Comparison of ENCODE assay signal across 17 mouse cellular contexts in the genomic region with DNA sequence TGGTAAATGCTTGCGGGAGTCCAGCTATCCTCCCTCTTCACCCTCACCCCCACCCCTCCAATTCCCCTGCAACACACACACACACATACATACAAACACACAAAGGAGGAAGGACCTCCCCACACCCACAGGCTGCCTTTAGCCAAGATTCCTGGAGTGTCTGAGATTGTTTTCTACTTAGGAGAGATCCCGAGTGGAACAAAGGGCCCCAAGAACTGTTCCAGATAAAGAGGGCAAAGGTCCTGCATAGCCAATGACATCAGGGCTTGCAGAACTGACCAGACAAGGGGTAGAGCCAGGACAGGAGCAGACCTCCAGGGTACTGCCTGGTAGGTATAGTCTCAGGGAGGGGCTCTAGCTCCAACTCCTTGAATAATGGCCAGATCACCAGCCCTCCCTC. TPM values are rescaled to one million over a fixed set of nuclear protein-coding genes. Genes with fewer than 3 reads are reported as not detected.
DNase-seq lines count a peak whose midpoint lies in the region; ATAC-seq and TF ChIP-seq lines count a peak whose summit lies in the region.
"Had no signal": no experiment of that assay in that cellular context is flagged by ENCODE, and none has a peak within 500 bp of the region (broad histone marks: within the 10 kb centered on the region; RNA-seq: fewer than 3 reads in every experiment).

No protein-coding gene starts in this region.

- TF ChIP-seq CTCF in lung, postnatal 0 days (IDR thresholded peaks at IDR 0.05): no peak
- no peak for TF ChIP-seq CTCF in lung, adult 2 months (IDR thresholded peaks at IDR 0.05; ENCODE audit: insufficient read depth, low read length)
- no peak for TF ChIP-seq CTCF in embryonic fibroblast, embryonic 13.5 days (IDR thresholded peaks at IDR 0.05; ENCODE audit: borderline replicate concordance, insufficient read depth, low read length)

- no peaks in the 10 kb centered on the region for H3K9me3 ChIP-seq in heart, embryonic 10.5 days
- H3K9me3 ChIP-seq in lung, postnatal 0 days (ENCODE audit: low read length): no peaks in the 10 kb centered on the region
- H3K9me3 ChIP-seq: forebrain, embryonic 15.5 days; G1E; hindbrain, embryonic 12.5 days; liver, embryonic 13.5 days; megakaryocyte, embryonic 14.5 days had no signal

- TF ChIP-seq EP300 in lung, postnatal 0 days (IDR thresholded peaks at IDR 0.05): no peak

- WGBS in heart, embryonic 10.5 days: 23% methylated on average over 2 of the region's 2 CpGs
- 34% methylated on average over 2 of the region's 2 CpGs for WGBS in lung, postnatal 0 days
- 34% methylated on average over 2 of the region's 2 CpGs for WGBS in lung, adult 2 months

- DNase-seq in heart, embryonic 10.5 days (ENCODE audit: low spot score): no peak
- DNase-seq in heart, adult 8-10 months (ENCODE audit: low spot score): no peak
- no peak for DNase-seq in lung, postnatal 0 days (ENCODE audit: low spot score)
- no peak for DNase-seq in lung, adult 2 months
- peak; percentile 19 for DNase-seq in lung, postnatal 25 days (ENCODE audit: low spot score)
- no peak for DNase-seq in thymus, postnatal 36 days
- DNase-seq in testis, postnatal 14 days (ENCODE audit: low spot score): no peak
- DNase-seq: cerebellum, adult 8-10 months; layer of hippocampus, adult 9-11 months; liver, embryonic 13.5 days; right cerebral cortex, adult 18-20 months had no signal

- no peak overlapping the region for H3K9ac ChIP-seq in lung, postnatal 0 days (replicated peaks; ENCODE audit: low read depth)
- H3K9ac ChIP-seq: forebrain, embryonic 15.5 days; hindbrain, embryonic 12.5 days; liver, embryonic 13.5 days had no signal

- ATAC-seq in lung, postnatal 0 days: peak; percentile 33
- ATAC-seq: forebrain, embryonic 15.5 days had no signal

- no peak overlapping the region for H3K4me2 ChIP-seq in lung, postnatal 0 days (replicated peaks; ENCODE audit: low read depth, low read length)
- H3K4me2 ChIP-seq: forebrain, embryonic 15.5 days; hindbrain, embryonic 12.5 days; liver, embryonic 13.5 days had no signal

- H3K27me3 ChIP-seq in heart, embryonic 10.5 days (ENCODE audit: insufficient read depth, poor library complexity, severe bottlenecking): peaks cover 45% of the 10 kb centered on the region
- no peaks in the 10 kb centered on the region for H3K27me3 ChIP-seq in lung, postnatal 0 days (replicated peaks; ENCODE audit: insufficient read depth, low read length)
- H3K27me3 ChIP-seq: forebrain, embryonic 15.5 days had no signal

- H3K4me1 ChIP-seq in heart, embryonic 10.5 days: peaks cover 27% of the 10 kb centered on the region
- no peaks in the 10 kb centered on the region for H3K4me1 ChIP-seq in lung, postnatal 0 days (ENCODE audit: insufficient read depth, low read depth, low read length)
- H3K4me1 ChIP-seq in lung, adult 2 months (ENCODE audit: control insufficient read depth, insufficient read depth, low read length): no peaks in the 10 kb centered on the region
- 0 out of 2 replicates have a peak, but pooled peaks cover 5% of the 10 kb centered on the region for H3K4me1 ChIP-seq in embryonic fibroblast, embryonic 13.5 days (ENCODE audit: control insufficient read depth, insufficient read depth, low read length)
- H3K4me1 ChIP-seq: hindbrain, embryonic 12.5 days; liver, embryonic 13.5 days had no signal

- H3K4me3 ChIP-seq in heart, embryonic 10.5 days: no peak overlapping the region
- H3K4me3 ChIP-seq in lung, postnatal 0 days (ENCODE audit: low read depth, low read length): no peak overlapping the region
- no peak overlapping the region for H3K4me3 ChIP-seq in lung, adult 2 months (replicated peaks; ENCODE audit: extremely low read depth, low read depth, low read length)
- H3K4me3 ChIP-seq in embryonic fibroblast, embryonic 13.5 days (ENCODE audit: insufficient read depth, low read length): no peak overlapping the region
- H3K4me3 ChIP-seq: forebrain, embryonic 15.5 days; gastrocnemius, adult 2 months; hindbrain, embryonic 12.5 days; liver, embryonic 13.5 days; megakaryocyte, embryonic 14.5 days had no signal

- H3K27ac ChIP-seq in heart, embryonic 10.5 days: 0 out of 2 replicates have a peak overlapping the region, but pooled peaks have one; percentile 23
- H3K27ac ChIP-seq in lung, postnatal 0 days (ENCODE audit: low read length): no peak overlapping the region
- H3K27ac ChIP-seq in embryonic fibroblast, embryonic 13.5 days (ENCODE audit: insufficient read depth, low read length): peak overlapping the region; percentile 34; the same call in 1 of the 2 replicates
- H3K27ac ChIP-seq: forebrain, embryonic 15.5 days; hindbrain, embryonic 12.5 days; liver, embryonic 13.5 days had no signal

- no peak for TF ChIP-seq POLR2A in lung, adult 2 months (IDR thresholded peaks at IDR 0.05; ENCODE audit: borderline replicate concordance, extremely low read depth, low read depth, low read length)
- no peak for TF ChIP-seq POLR2A in embryonic fibroblast, embryonic 13.5 days (IDR thresholded peaks at IDR 0.05; ENCODE audit: low read depth, low read length)

- H3K36me3 ChIP-seq in heart, embryonic 10.5 days: no peaks in the 10 kb centered on the region
- no peaks in the 10 kb centered on the region for H3K36me3 ChIP-seq in lung, postnatal 0 days (ENCODE audit: insufficient read depth, low read length)
- H3K36me3 ChIP-seq: forebrain, embryonic 15.5 days; G1E; hindbrain, embryonic 12.5 days; liver, embryonic 13.5 days had no signal

RNA-seq across cellular contexts. Expression of a gene that starts 6.3 kb away (rescaled TPM):
- 0.12 TPM in 1 of 2 replicates, not detected in the other for polyA plus RNA-seq in heart, embryonic 10.5 days (2016; fragmentation: Nextera tagmentation; extraction: Ambion mirVana)
- not detected for total RNA-seq in heart, adult 8-10 months (2022)
- 0.35 and 0.71 TPM in 2 replicates for polyA plus RNA-seq in lung, postnatal 0 days (2015; fragmentation: Nextera tagmentation; extraction: Ambion mirVana)
- polyA plus RNA-seq in lung, adult 2 months (2012; rRNA removed): 1.3 and 1.8 TPM in 2 replicates
- not detected in 2 replicates for polyA plus RNA-seq in embryonic fibroblast, embryonic 13.5 days (2011; ENCODE audit: insufficient read length, low read depth, missing spikeins)
- total RNA-seq: G1E; gastrocnemius, adult 2 months had no signal
- polyA plus RNA-seq: forebrain, embryonic 15.5 days; G1E; liver, embryonic 13.5 days had no signal

RNA-seq across cellular contexts. Expression of a gene that starts 6.4 kb away (rescaled TPM):
- 0.52 and 0.93 TPM in 2 replicates for polyA plus RNA-seq in heart, embryonic 10.5 days (2016; fragmentation: Nextera tagmentation; extraction: Ambion mirVana)
- 1 to 10 TPM in 2 of 4 experiments, under 1 TPM in 2; 0.57 to 1.1 (median 1.0) TPM for total RNA-seq in heart, adult 8-10 months (2022)
- polyA plus RNA-seq in lung, postnatal 0 days (2015; fragmentation: Nextera tagmentation; extraction: Ambion mirVana): 0.16 and 0.24 TPM in 2 replicates
- 4.5 and 6.4 TPM in 2 replicates for polyA plus RNA-seq in lung, adult 2 months (2012; rRNA removed)
- 0.62 and 1.0 TPM in 2 replicates for polyA plus RNA-seq in embryonic fibroblast, embryonic 13.5 days (2011; ENCODE audit: insufficient read length, low read depth, missing spikeins)
- polyA plus RNA-seq: G1E had no signal

RNA-seq across cellular contexts. Expression of a gene that starts 41.4 kb away (rescaled TPM):
- 150 and 156 TPM in 2 replicates for polyA plus RNA-seq in heart, embryonic 10.5 days (2016; fragmentation: Nextera tagmentation; extraction: Ambion mirVana)
- 10 to 100 TPM; 25.3 to 35.7 (median 30.4) TPM for total RNA-seq in heart, adult 8-10 months (2022)
- 68.5 and 71.5 TPM in 2 replicates for polyA plus RNA-seq in lung, postnatal 0 days (2015; fragmentation: Nextera tagmentation; extraction: Ambion mirVana)
- 39.7 and 57.4 TPM in 2 replicates for polyA plus RNA-seq in lung, adult 2 months (2012; rRNA removed)
- 166 and 167 TPM in 2 replicates for polyA plus RNA-seq in embryonic fibroblast, embryonic 13.5 days (2011; ENCODE audit: insufficient read length, low read depth, missing spikeins)
